Mouse (Mus musculus): Measurements from ENCODE around the gene Lsr.
A peak's percentile ranks its signal among the peaks of the same experiment; 100 is the strongest.

Lsr gene

DNA sequence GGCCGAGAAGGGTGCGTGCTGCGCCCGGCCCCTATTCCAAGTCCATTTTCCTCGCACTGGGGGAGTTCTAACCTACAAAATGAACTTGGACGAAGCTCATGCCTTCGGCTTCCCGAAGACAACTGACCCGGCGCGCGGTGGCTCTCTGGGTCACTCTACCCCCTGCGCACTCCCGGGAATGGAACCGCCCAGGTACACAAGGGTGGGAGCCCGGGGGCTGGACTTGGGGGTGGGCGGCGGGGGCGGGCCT is at the start of gene Lsr:
Lsr (minus strand) TSS at position 214 of the 250 bp plus-strand sequence.
- DNase-seq (ENCODE audit: low read depth), result no peak

GRCm38 (mm10) chr7:31017104-31017901 is 44.0 kb upstream of the Lsr start:
- no peak for DNase-seq (ENCODE audit: low read depth)

- no peak for DNase-seq (ENCODE audit: low read depth)
Observed at GRCm38 (mm10) chr7:31012971-31013370, 39.7 kb upstream of the Lsr start.

DNA sequence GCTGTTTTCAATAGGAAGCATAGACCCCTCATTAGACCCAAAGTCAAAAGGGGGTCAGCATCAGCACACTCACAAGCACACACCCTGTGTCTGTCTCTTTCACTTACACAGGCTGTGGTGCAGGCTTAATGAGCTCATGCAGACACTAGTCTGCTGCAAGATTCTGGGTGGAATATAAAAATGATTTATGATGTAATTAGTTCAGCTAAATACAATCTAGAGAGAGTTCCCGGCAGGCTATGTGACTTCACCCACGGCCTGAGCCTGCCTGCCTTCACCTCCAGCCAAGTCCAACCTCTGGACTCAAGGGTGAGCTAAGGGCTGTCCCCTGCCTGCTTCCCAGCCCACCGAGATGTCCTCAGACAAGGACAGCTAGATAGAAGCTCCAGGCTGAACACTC is 35.6 kb upstream of the Lsr start:
- DNase-seq (ENCODE audit: low read depth), result no peak

GRCm38 (mm10) chr7:31008175-31008574 is 34.9 kb upstream of the Lsr start:
- no peak for DNase-seq (ENCODE audit: low read depth)

- DNase-seq (ENCODE audit: low read depth), result no peak
Observed at GRCm38 (mm10) chr7:31007775-31008174, 34.5 kb upstream of the Lsr start.

GRCm38 (mm10) chr7:31002650-31003049 is 29.4 kb upstream of the Lsr start:
- DNase-seq (ENCODE audit: low read depth), result peak; percentile 71

DNA sequence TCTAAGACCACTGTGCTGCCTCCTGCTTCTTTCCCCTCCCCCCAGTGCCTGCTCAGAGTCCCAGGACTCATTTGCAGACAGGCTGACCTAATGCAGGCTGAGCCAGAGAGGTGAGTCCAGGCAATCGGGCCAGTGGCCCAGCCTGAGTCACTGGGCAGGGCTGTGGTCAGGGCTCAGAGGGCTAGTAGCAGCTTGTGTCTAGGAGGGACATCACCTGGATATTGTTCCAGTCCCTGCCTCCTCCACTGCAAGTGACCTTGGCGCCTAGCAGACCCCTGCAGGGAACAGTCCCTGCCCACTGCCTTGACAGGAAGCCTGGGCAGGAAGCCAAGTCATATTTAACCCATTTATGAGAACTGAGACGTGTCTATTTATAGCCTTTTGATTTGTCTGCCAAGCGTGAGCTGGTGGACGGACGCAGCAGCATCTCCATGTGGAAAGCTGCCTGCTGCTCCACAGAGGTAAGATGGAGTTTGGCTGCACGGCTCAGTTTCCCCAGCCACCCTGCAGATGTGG is 27.3 kb upstream of the Lsr start:
- peak; percentile 53 for DNase-seq (ENCODE audit: low read depth)

DNA sequence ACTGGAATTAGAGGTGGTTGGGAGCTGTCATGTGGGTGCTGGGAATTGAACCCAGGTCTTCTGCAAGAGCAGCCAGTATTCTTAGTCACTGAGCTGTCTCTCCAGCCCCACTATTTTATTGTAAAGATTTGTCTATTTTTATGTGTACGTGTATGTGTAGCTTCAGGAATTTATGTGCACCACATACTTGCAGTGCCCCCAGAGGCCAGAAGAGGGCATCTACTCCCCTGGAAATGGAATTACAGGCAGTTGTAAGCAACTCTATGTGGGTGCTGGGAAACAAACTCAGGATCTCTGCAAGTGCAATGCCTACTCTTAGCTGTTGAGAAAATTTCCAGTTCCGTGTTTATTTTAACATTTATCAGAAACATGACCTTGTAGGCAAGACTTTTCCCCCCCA is 23.2 kb upstream of the Lsr start:
- DNase-seq (ENCODE audit: low read depth), result no peak

DNA sequence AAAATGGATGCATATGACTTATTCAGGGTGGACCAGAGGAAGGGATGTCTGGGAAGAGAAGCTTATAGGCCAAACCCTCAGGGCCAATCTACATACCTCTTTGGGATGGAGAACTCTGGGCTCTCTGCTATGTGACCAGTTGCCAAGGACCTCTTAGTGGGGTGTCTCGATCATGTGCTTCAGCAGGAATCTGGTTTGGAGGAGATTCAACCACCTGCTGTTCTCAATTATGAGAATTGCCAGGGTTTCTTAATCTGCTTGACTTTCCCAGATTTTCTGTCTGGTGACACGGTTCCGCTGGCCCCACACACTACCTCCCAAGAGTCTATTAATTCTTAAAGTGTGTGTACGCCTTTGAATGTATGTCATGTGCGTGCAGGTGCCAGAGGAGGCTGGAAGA is 20.7 kb upstream of the Lsr start:
- DNase-seq (ENCODE audit: low read depth), result no peak

DNA sequence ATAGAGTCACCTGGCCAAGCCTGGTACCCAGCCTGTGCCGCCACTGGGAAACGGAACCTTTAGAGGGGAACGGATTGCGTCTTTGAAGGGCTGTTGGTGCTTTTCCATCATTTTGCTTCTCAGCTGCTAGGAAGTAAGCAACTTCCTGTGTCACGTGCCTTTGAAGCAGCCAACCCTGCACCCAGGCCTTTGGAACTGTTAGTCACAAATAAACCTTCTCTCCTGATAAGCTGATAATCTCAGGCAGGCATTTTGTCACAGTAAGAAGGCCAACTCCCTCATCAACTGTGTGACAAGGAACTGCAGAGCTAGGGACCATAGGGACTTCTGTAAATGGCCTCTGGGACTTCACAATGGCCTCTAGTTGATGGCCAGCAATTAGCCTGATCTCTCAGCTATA is 18.9 kb upstream of the Lsr start:
- no peak for DNase-seq (ENCODE audit: low read depth)

DNA sequence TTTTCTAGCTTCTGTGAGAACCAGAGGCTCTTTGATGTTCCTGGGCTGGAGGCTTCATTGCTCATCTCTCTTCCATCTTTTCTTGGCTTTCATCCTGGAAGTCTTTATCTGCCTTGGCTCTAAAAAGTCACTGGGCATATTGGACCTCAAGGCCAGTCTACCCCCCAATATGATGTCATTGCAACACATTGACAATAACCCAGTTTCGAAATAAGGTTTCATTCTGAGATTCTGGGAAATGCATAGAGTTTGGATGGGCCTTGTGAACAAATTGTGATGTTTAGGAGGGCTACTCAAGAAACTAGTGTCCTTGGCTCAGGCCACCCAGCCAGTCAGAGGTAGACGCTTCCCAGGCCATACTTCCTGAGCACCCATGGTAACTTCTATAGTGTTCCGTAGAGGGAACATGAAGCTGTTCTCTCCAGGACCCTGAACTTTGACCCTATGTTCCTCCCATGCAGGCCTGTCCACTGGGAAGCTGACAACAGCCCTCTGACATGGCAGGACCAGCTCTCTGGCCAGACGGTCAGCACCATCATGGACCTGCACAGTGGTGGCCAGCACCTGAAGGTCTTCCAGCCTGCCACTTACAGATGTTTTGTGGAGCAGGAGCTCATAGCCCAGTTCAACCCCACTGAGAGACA is 15.4 kb upstream of the Lsr start:
- DNase-seq (ENCODE audit: low read depth), result no peak

DNA sequence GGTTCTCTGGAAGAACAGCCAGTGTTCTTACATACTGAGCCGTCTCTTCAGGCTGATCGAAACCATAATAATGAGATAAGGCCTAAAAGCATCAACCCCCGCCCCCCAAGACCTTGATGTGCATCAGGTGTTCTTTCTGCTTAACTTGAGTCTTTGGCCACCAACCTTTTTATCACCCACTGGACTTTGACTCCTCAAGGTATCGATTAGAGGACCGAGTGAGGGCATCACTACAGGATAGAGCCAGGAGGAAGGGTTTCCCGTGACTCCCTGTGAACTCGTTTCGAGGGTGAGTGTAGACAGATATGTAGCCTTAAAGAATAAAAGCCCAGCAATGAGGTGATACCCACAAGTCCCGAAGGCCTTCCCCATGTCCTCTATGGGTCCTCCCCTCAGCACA is 12.1 kb upstream of the Lsr start:
- no peak for DNase-seq (ENCODE audit: low read depth)

- no peak for DNase-seq (ENCODE audit: low read depth)
Observed at GRCm38 (mm10) chr7:30981703-30982102, 8.4 kb upstream of the Lsr start.

GRCm38 (mm10) chr7:30973501-30974289 is 431 bp upstream of the Lsr start, which contains the start of gene Fam187b:
Fam187b (plus strand) TSS chr7:30973790.
- DNase-seq (ENCODE audit: low read depth), result peak; percentile 87

GRCm38 (mm10) chr7:30972426-30973250 is 626 bp downstream of the Lsr start:
- no peak for DNase-seq (ENCODE audit: low read depth)

- no peak for DNase-seq (ENCODE audit: low read depth)
Observed at GRCm38 (mm10) chr7:30971901-30972300, 1.4 kb downstream of the Lsr start.

- DNase-seq (ENCODE audit: low read depth), result no peak
Observed at GRCm38 (mm10) chr7:30969174-30969573, 4.1 kb downstream of the Lsr start.

GRCm38 (mm10) chr7:30968611-30969010 is 4.7 kb downstream of the Lsr start:
- DNase-seq (ENCODE audit: low read depth), result no peak

GRCm38 (mm10) chr7:30966657-30967056 is 6.6 kb downstream of the Lsr start:
- DNase-seq (ENCODE audit: low read depth), result no peak

DNA sequence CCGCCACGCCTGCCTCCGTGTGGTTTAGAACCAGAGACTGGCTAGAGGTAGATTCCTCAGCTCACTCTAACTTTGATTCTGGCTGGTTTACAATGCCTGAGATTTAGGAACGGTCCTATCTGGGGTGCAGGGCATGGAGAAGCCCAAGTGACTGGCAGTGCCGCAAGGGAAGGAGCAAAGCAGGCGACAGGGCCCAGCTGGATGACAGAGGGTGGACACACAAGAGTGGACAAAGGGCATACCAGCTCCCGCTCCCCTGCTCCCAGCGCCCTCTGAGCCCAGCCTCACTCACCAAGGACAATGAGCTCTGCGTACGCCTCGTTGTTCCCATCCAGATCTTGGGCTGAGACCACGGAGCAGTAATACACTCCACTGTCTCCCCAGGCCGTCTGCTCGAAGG is 7.6 kb downstream of the Lsr start:
- no peak for DNase-seq (ENCODE audit: low read depth)

DNA sequence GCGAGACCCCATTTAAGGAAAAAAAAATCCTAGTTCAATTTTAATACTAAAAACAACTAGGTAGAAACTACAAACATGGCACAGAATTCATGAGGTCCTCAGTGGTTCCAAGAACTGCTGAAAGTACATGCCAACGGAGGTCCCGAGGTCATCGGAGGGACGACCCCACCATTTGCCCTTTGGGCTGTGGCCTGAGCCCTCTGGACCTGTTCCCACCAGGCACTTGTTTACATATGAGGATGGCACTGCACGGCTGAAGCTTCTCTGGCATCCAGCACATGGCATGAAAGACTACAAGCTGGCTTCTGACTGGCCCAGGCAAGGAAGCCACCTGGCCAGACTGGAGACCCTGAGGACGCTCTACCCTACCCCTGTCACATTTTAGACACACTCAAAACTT is 8.9 kb downstream of the Lsr start:
- no peak for DNase-seq (ENCODE audit: low read depth)

All from c-Kit-positive CD71-negative TER-119-negative erythroid progenitor cells, embryonic 14.5 days (primary cell).